Mouse (Mus musculus) testis, postnatal 14 days (tissue): ENCODE results near the gene Gm42372.

ENCODE experiments used
- DNase-seq: peaks from one replicate; pipeline ENCODE4 v3.0.0; 2021; ENCODE audit warnings: low spot score

The Gm42372 gene

GRCm38 (mm10) chr7:16961678-16962077 lies 21.2 kb upstream of the Gm42372 start:
- no peak for DNase-seq

- DNase-seq = no peak
These were observed 14.5 kb upstream of the Gm42372 start for GRCm38 (mm10) chr7:16968414-16968813.

GRCm38 (mm10) chr7:16971160-16971559 lies 11.7 kb upstream of the Gm42372 start:
- no peak for DNase-seq

GRCm38 (mm10) chr7:16974018-16974417 lies 8.9 kb upstream of the Gm42372 start:
- no peak for DNase-seq

GRCm38 (mm10) chr7:16976298-16976697 lies 6.6 kb upstream of the Gm42372 start:
- no peak for DNase-seq

- DNase-seq = no peak
These were observed 4.7 kb upstream of the Gm42372 start for GRCm38 (mm10) chr7:16978173-16978572.

GRCm38 (mm10) chr7:16978593-16978992 lies 4.3 kb upstream of the Gm42372 start:
- no peak for DNase-seq

GRCm38 (mm10) chr7:16980348-16980747 lies 2.5 kb upstream of the Gm42372 start:
- DNase-seq = no peak

- no peak for DNase-seq
These were observed 4.8 kb downstream of the Gm42372 start for GRCm38 (mm10) chr7:16987541-16988149.

- peak; percentile 67 for DNase-seq
These were observed 5.5 kb downstream of the Gm42372 start for GRCm38 (mm10) chr7:16988405-16988804.

GRCm38 (mm10) chr7:16990006-16990744 lies 7.3 kb downstream of the Gm42372 start:
- DNase-seq = no peak

GRCm38 (mm10) chr7:16991681-16992450 lies 9.0 kb downstream of the Gm42372 start:
- peak; percentile 49 for DNase-seq

- no peak for DNase-seq
These were observed 9.5 kb downstream of the Gm42372 start, which contains the start of gene Ccdc8 for GRCm38 (mm10) chr7:16992451-16992807. TSS of gene Ccdc8 (plus strand) at chr7:16992708.

- DNase-seq = peak; percentile 85
These were observed 10.9 kb downstream of the Gm42372 start for GRCm38 (mm10) chr7:16993651-16994399.

GRCm38 (mm10) chr7:16994400-16994799 lies 11.5 kb downstream of the Gm42372 start:
- DNase-seq = no peak

- no peak for DNase-seq
These were observed 12.5 kb downstream of the Gm42372 start for GRCm38 (mm10) chr7:16995345-16995744.

GRCm38 (mm10) chr7:16999233-16999632 lies 16.3 kb downstream of the Gm42372 start:
- DNase-seq = no peak

- peak; percentile 72 for DNase-seq
These were observed 16.8 kb downstream of the Gm42372 start for GRCm38 (mm10) chr7:16999650-17000049.

GRCm38 (mm10) chr7:17002375-17003195 lies 19.7 kb downstream of the Gm42372 start:
- DNase-seq = no peak

- DNase-seq = no peak
These were observed 20.5 kb downstream of the Gm42372 start for GRCm38 (mm10) chr7:17003230-17003960.

GRCm38 (mm10) chr7:17004716-17005115 lies 21.8 kb downstream of the Gm42372 start:
- no peak for DNase-seq
